Mouse (Mus musculus) liver, embryonic 12.5 days (tissue): ENCODE data around the gene Irak4. TPM values are rescaled to one million over a fixed set of nuclear protein-coding genes. Genes with fewer than 3 reads are reported as not detected.

Source experiments
- polyA plus RNA-seq: library from polyadenylated mRNA; unstranded; fragments of >200 nt; fragmentation: Nextera tagmentation; extraction: Ambion mirVana; gene quantifications from 2 replicates; pipeline ENCODE4 v1.2.1, GENCODE M21; 2016

The Irak4 gene
- polyA plus RNA-seq, 1 experiment from 2014 or later, result 4.6 TPM

Other genes with a start within 250 kb of the Irak4 start
- 0.33 and 0.44 TPM in 2 replicates for gene Adamts20, start 78.2 kb upstream of the Irak4 start, polyA plus RNA-seq
- 7.7 and 8.0 TPM in 2 replicates for gene Pus7l, start 96 bp upstream of the Irak4 start, polyA plus RNA-seq
- gene Twf1, start 46.2 kb downstream of the Irak4 start, polyA plus RNA-seq, result 31.4 and 35.2 TPM in 2 replicates
- gene Tmem117, start 85.6 kb downstream of the Irak4 start, polyA plus RNA-seq, result not detected in 2 replicates